Mouse (Mus musculus) hindbrain, embryonic 13.5 days (tissue): ENCODE data around the gene Olfr1036. TPM values are rescaled to one million over a fixed set of nuclear protein-coding genes. Genes with fewer than 3 reads are reported as not detected.
"Not testable (repeated sequence)": the region's sequence is repeated elsewhere in the genome, so short reads cannot be mapped to it uniquely, and the experiment has no call there.

Experiments used
- ATAC-seq: fragments of 200-750 bp; cut with Nextera tagmentation; 2 replicates; pipeline ENCODE4 v1.8.0; 2017; ENCODE audit warnings: moderate TSS enrichment; ENCODE audit not compliant: low FRiP score
- H3K27ac ChIP-seq: fragments of 300-500 bp; sonication (generic); 2 replicates; pipeline ENCODE4 v1.5.1; 2015; ENCODE audit warnings: inconsistent platforms, mild to moderate bottlenecking, moderate library complexity
- H3K27me3 ChIP-seq: fragments of 300-500 bp; sonication (generic); 2 replicates; pipeline ENCODE4 v1.6.1; 2015; ENCODE audit warnings: mild to moderate bottlenecking, inconsistent platforms
- H3K36me3 ChIP-seq: fragments of 300-500 bp; sonication (generic); 2 replicates; pipeline ENCODE4 v1.6.1; 2015; ENCODE audit warnings: mild to moderate bottlenecking, inconsistent platforms
- H3K4me1 ChIP-seq: fragments of 300-500 bp; sonication (generic); replicated peaks from 2 replicates; pipeline ENCODE4 v1.6.1; 2015; ENCODE audit warnings: inconsistent platforms
- H3K4me2 ChIP-seq: fragments of 300-500 bp; sonication (generic); 2 replicates; pipeline ENCODE4 v1.6.1; 2015; ENCODE audit warnings: inconsistent platforms, mild to moderate bottlenecking, moderate library complexity
- H3K4me3 ChIP-seq: fragments of 300-500 bp; sonication (generic); 2 replicates; pipeline ENCODE4 v1.5.1; 2015; ENCODE audit warnings: mild to moderate bottlenecking, inconsistent platforms
- H3K9ac ChIP-seq: fragments of 300-500 bp; sonication (generic); 2 replicates; pipeline ENCODE4 v1.6.1; 2015; ENCODE audit warnings: mild to moderate bottlenecking, inconsistent platforms
- H3K9me3 ChIP-seq: fragments of 300-500 bp; sonication (generic); 2 replicates; pipeline ENCODE4 v1.6.1; 2016; ENCODE audit warnings: inconsistent platforms
- WGBS: fragments of 180-500 bp; shearing (Covaris S2); methylation state at CpG from one replicate; pipeline ENCODE4 v1.1.7; 2015; 5-methylcytosine and 5-hydroxymethylcytosine counted together
- polyA plus RNA-seq: library from polyadenylated mRNA; unstranded; fragments of >200 nt; fragmentation: Nextera tagmentation; extraction: Ambion mirVana; gene quantifications from 2 replicates; pipeline ENCODE4 v1.2.1, GENCODE M21; 2015

The Olfr1036 gene
- not detected in 2 replicates for polyA plus RNA-seq

DNA sequence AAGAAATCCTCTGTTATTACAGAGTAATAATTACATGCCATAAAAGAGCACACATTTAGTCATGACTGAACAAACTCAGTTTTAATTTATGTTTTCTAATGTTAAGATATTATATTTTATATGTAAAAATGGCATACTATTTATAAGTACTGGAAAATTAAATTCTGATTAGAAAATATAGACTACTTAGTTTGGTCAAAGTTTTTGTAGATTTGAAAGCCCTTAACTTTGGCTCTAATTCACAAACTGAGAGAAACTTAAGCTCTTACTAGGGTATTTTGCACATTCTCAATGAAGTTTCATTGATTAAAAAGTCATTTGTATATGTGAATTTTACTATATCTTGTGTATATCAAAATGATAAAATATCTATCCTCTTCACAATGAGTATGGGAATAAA is at the start of gene Olfr1036:
Gene Olfr1036 (plus strand): TSS at position 301 of the 400 bp plus-strand sequence.
- not testable (repeated sequence) for H3K4me1 ChIP-seq, H3K4me2 ChIP-seq, ATAC-seq, H3K27ac ChIP-seq, H3K4me3 ChIP-seq, H3K27me3 ChIP-seq, H3K9ac ChIP-seq, H3K36me3 ChIP-seq, H3K9me3 ChIP-seq

DNA sequence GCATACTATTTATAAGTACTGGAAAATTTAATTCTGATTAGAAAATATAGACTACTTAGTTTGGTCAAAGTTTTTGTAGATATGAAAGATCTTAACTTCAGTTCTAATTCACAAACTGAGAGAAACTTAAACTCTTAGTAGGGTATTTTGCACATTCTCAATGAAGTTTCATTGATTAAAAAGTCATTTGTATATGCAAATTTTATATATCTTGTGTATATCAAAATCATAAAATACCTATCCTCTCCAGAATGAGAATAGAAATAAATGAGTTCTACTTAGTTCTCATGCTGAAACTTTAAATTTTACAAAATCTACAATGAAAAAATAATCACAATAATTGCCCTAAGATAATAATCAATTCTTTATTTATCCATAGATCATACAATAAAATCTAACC is 28.2 kb upstream of the Olfr1036 start, which contains the start of gene Olfr1034:
Gene Olfr1034 (plus strand): TSS at position 301 of the 400 bp plus-strand sequence.
- no peak within 1 kb of the TSS for H3K9ac ChIP-seq
- H3K4me1 ChIP-seq = no peaks in the 10 kb centered on the region
- H3K9me3 ChIP-seq = no peaks in the 10 kb centered on the region
- no peak within 1 kb of the TSS for H3K4me3 ChIP-seq
- H3K4me2 ChIP-seq = no peak within 1 kb of the TSS
- no peak for ATAC-seq
- no peak within 1 kb of the TSS for H3K27ac ChIP-seq
- no peaks in the 10 kb centered on the region for H3K36me3 ChIP-seq
- H3K27me3 ChIP-seq = no peaks in the 10 kb centered on the region

DNA sequence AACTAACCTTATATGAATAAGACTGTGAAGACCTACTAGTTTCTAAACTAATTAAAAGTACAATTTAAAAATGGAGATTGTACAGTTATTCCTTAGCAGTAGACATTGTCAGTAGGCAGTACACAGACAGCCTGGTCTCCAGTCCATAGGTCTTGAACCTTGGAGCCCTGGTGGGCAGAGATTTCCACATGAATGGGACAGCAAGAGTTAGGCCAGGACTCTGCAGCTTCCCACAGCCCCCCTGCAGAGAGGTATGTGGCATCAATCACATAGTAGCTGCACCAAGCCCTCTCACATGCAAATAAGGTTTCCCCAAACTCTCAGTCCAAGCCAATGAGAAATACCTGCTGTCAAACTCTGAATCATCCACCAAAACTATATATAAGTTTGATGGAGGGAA is 23.0 kb upstream of the Olfr1036 start:
- not testable (repeated sequence) for H3K4me3 ChIP-seq, H3K4me2 ChIP-seq, H3K4me1 ChIP-seq, ATAC-seq, H3K27me3 ChIP-seq, H3K36me3 ChIP-seq, H3K9me3 ChIP-seq, H3K27ac ChIP-seq, H3K9ac ChIP-seq

DNA sequence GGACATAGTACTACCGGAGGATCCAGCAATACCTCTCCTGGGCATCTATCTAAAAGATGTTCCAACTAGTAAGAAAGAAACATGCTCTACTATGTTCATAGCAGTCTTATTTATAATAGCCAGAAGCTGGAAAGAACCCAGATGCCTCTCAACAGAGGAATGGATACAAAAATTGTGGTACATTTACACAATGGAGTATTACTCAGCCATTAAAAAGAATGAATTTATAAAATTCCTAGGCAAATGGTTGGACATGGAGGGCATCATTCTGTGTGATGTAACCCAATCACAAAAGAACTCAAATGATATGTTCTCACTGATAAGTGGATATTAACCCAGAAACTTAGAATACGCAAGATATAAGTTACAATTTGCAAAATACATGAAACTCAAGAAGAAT is 10.0 kb upstream of the Olfr1036 start:
- H3K9ac ChIP-seq, H3K4me1 ChIP-seq: not testable (repeated sequence)

DNA sequence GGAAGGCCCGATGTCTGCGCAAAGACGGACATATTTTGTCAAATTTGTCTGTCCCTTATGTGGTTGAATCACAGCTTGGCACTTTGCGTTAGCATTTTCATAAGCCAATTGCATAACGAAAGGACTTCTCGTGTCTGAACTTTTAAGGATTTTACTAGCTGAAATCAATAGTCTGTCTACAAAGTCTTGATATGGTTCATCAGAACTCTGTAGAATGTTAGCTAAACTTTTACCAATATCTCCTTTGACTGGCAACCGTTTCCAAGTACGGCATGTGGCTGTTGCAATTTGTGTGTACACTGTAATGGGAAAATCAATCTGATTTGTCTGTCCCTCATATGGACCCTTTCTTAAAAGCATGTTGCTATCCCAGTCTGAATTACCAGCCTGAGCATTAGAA is 3.6 kb upstream of the Olfr1036 start:
- Histone ChIP-seq H3K27me3 (no peaks in the 10 kb centered on the region), H3K9ac (no peak overlapping the region), H3K36me3 (no peaks in the 10 kb centered on the region), H3K27ac (no peak overlapping the region), H3K4me1 (no peaks in the 10 kb centered on the region), H3K4me3 (no peak overlapping the region), H3K4me2 (no peak overlapping the region), H3K9me3 (no peaks in the 10 kb centered on the region)
- no peak for ATAC-seq
- 96% methylated on average over 8 of the region's 8 CpGs for WGBS

More for the DNA sequence above, 10.0 kb upstream of the Olfr1036 start:
- not testable (repeated sequence) for H3K4me2 ChIP-seq, H3K9me3 ChIP-seq, H3K36me3 ChIP-seq, H3K27ac ChIP-seq, H3K4me3 ChIP-seq, ATAC-seq, H3K27me3 ChIP-seq
- WGBS = 96% methylated on average over 2 of the region's 2 CpGs

DNA sequence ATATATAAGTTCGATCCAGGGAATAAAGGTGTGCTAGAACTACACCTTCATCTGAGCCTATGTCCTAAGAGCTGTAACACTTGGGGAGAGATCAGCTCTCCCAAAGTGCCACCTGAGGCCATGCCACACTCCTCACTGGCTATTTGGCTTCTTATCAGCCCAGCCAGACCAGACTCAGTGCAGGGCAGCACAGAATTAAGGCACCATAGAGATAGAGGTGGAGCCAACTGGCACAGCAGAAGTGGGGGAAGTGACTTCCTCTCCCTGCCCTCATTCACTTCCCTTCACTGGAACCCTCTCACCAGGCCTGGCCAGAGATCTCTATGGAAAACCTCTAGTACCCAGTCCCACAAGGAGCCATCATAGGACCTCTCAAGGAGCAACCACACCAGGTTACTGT is 6.7 kb downstream of the Olfr1036 start:
- H3K9me3 ChIP-seq, H3K4me3 ChIP-seq, H3K27me3 ChIP-seq, H3K4me2 ChIP-seq, H3K9ac ChIP-seq, ATAC-seq, H3K4me1 ChIP-seq, H3K36me3 ChIP-seq, H3K27ac ChIP-seq: not testable (repeated sequence)
- 90% methylated on average over 1 of the region's 1 CpGs for WGBS

DNA sequence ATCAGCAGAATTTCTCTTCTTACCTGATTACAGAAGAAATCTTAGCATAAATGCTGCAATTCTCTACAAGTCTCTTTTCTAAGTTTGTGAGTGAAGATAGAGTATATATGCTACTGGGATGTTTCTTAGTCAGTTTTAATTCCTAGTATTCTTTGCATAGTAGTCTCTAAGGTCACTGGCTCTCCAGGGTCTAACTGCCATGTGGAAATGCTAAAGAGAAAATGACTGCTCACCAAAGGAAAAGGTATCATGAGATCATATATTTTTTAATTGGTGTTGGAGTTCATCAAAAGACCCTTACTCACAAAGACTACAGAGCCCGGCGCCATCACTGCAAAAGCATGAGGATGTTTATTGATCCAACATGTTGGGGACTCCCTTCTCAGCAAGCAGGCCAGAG is 13.5 kb downstream of the Olfr1036 start, which contains the start of gene Olfr1037:
Gene Olfr1037 (minus strand): TSS at position 101 of the 400 bp plus-strand sequence.
- H3K4me1 ChIP-seq = no peaks in the 10 kb centered on the region
- ATAC-seq = no peak
- no peaks in the 10 kb centered on the region for H3K27me3 ChIP-seq
- no peak within 1 kb of the TSS for H3K4me2 ChIP-seq
- no peaks in the 10 kb centered on the region for H3K36me3 ChIP-seq
- H3K9ac ChIP-seq = no peak within 1 kb of the TSS
- H3K27ac ChIP-seq = no peak within 1 kb of the TSS
- no peak within 1 kb of the TSS for H3K4me3 ChIP-seq
- H3K9me3 ChIP-seq = no peaks in the 10 kb centered on the region
- WGBS = 87% methylated on average over 2 of the region's 2 CpGs

Other genes with a start within 250 kb of the Olfr1036 start
- gene Olfr1019, start 228.5 kb upstream of the Olfr1036 start, polyA plus RNA-seq = not detected in 2 replicates
- not detected in 2 replicates for gene Olfr1020, start 227.0 kb upstream of the Olfr1036 start, polyA plus RNA-seq
- not detected in 2 replicates for gene Olfr1022, start 205.4 kb upstream of the Olfr1036 start, polyA plus RNA-seq
- not detected in 2 replicates for gene Olfr1023, start 188.4 kb upstream of the Olfr1036 start, polyA plus RNA-seq
- gene Olfr1024, start 168.9 kb upstream of the Olfr1036 start, polyA plus RNA-seq = not detected in 2 replicates
- not detected in 2 replicates for gene Olfr1025-ps1, start 158.8 kb upstream of the Olfr1036 start, polyA plus RNA-seq
- gene Olfr1026, start 152.4 kb upstream of the Olfr1036 start, polyA plus RNA-seq = not detected in 2 replicates
- gene Olfr1028, start 123.6 kb upstream of the Olfr1036 start, polyA plus RNA-seq = not detected in 2 replicates
- gene Olfr1029, start 100.1 kb upstream of the Olfr1036 start, polyA plus RNA-seq = not detected in 2 replicates
- not detected in 2 replicates for gene Olfr1030, start 94.7 kb upstream of the Olfr1036 start, polyA plus RNA-seq
- not detected in 2 replicates for gene Olfr1031, start 83.7 kb upstream of the Olfr1036 start, polyA plus RNA-seq
- not detected in 2 replicates for gene Olfr1032, start 68.5 kb upstream of the Olfr1036 start, polyA plus RNA-seq
- gene Olfr1033, start 53.4 kb upstream of the Olfr1036 start, polyA plus RNA-seq = not detected in 2 replicates
- gene Olfr1034, start 28.1 kb upstream of the Olfr1036 start, polyA plus RNA-seq = not detected in 2 replicates
- not detected in 2 replicates for gene Olfr1037, start 13.4 kb downstream of the Olfr1036 start, polyA plus RNA-seq
- gene Olfr1039, start 61.9 kb downstream of the Olfr1036 start, polyA plus RNA-seq = not detected in 2 replicates
- not detected in 2 replicates for gene Olfr1040, start 72.7 kb downstream of the Olfr1036 start, polyA plus RNA-seq
- not detected in 2 replicates for gene Olfr1042, start 87.8 kb downstream of the Olfr1036 start, polyA plus RNA-seq
- not detected in 2 replicates for gene Olfr1043, start 93.5 kb downstream of the Olfr1036 start, polyA plus RNA-seq
- not detected in 2 replicates for gene Olfr1044, start 103.8 kb downstream of the Olfr1036 start, polyA plus RNA-seq
- not detected in 2 replicates for gene Olfr52, start 111.7 kb downstream of the Olfr1036 start, polyA plus RNA-seq
- gene Olfr1045, start 129.0 kb downstream of the Olfr1036 start, polyA plus RNA-seq = not detected in 2 replicates
- not detected in 2 replicates for gene Olfr1046, start 145.3 kb downstream of the Olfr1036 start, polyA plus RNA-seq
- not detected in 2 replicates for gene Olfr1047, start 157.4 kb downstream of the Olfr1036 start, polyA plus RNA-seq
- not detected in 2 replicates for gene Olfr1048, start 166.3 kb downstream of the Olfr1036 start, polyA plus RNA-seq
- gene Olfr1049, start 184.3 kb downstream of the Olfr1036 start, polyA plus RNA-seq = not detected in 2 replicates
- gene Olfr1051, start 205.1 kb downstream of the Olfr1036 start, polyA plus RNA-seq = not detected in 2 replicates
- not detected in 2 replicates for gene Olfr1052, start 218.5 kb downstream of the Olfr1036 start, polyA plus RNA-seq
- not detected in 2 replicates for gene Olfr1053, start 241.3 kb downstream of the Olfr1036 start, polyA plus RNA-seq